Mouse (Mus musculus): ENCODE data around the gene Lipe.

Gene Lipe
- long read RNA-seq, experiment 1, transcript Lipe-201 (10 exons, 3,613 nt): major isoform, 13 of 24 reads
- long read RNA-seq, experiment 1, partial matches to known transcripts: 1 of 24 reads
- long read RNA-seq, experiment 1, other reads (novel, unspliced or antisense): 10 of 24 reads
- long read RNA-seq, experiment 2, partial matches to known transcripts: 2 of 8 reads
- long read RNA-seq, experiment 2, other reads (novel, unspliced or antisense): 3 of 8 reads

DNA sequence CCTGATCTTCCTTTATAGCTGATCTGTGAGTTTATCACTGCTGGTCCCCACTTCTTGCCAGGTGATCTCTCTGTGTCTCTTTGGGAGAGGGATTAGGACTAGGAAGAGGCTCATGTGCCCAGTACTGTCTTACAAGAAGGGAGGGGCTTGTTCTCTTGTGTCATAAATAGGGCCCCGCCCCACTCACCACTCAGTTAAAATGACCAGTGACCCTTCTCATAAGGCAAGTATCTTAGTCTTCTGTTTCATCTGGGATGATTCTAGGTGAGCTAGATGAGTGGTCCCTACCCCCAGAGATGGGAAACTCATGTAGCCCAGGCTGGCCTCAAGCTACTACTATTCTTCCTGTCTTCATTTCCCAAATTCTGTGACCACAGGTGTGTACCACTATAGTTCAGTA, at the start of gene Lipe:
Lipe (minus strand) TSS at position 101 of the 400 bp plus-strand sequence.
- intact Hi-C loops (cut with DNase I): no loop called here

- intact Hi-C loops (cut with DNase I): no loop called here
Observed at GRCm38 (mm10) chr7:25440816-25441153, 42.3 kb upstream of the Lipe start.

GRCm38 (mm10) chr7:25439978-25440815, 41.7 kb upstream of the Lipe start:
- intact Hi-C loops (cut with DNase I): no loop called here

DNA sequence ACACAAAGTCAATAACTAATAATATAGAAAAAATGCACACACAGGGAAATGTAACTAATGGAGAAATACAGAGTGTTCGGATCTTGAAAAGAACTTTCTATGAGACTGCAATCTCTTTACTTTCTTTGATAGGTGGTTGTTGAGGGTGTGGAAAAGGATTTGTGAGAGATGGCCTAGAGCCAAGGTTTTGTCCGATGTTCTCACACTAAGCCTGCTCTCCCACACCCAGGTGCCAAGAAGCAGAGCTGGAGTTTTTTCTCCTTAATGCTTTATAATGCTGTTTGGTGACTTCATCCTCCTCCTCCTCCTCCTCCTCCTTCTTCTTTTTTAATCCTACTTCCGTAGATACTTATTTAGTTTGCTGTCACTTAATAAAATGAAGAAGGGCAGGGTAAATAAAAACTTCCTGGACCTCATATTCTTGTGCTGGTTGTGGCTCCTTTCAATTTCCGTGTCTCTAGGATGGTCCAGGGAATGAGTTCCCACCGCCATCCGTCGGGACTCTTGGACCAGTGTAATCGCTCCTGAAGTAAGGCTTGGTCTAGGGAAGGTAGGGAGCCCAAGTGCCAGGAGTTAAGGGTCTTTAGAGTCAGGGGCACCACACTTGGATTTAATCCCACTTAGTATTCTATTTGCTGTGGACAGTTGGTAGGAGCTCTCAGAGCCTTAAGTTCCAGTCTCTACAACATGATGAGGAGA, 40.8 kb upstream of the Lipe start:
- intact Hi-C loops (cut with DNase I): no loop called here

DNA sequence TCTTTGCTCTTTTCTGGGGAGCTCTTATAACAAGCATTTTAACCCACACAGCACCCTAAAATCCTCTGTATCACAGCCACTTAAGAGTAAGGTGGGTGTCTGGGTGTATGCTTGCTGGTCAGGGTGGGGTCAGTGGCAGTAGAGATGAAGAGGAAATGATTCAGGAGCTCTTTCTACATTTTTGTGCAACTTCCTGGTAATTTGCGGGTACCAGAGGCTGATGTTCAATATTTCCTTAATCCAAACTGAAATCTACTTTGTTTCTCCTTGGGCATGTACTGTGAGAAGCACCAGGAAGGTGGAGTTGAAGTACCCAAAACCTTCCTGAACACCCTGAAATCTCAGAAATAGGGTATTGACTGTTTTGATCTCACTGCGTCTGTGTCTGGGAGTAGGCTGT, 38.2 kb upstream of the Lipe start:
- intact Hi-C loops (cut with DNase I): no loop called here

- intact Hi-C loops (cut with DNase I): no loop called here
Observed at GRCm38 (mm10) chr7:25436226-25436625, 37.7 kb upstream of the Lipe start.

GRCm38 (mm10) chr7:25435546-25435851, 37.0 kb upstream of the Lipe start:
- intact Hi-C loops (cut with DNase I): no loop called here

GRCm38 (mm10) chr7:25434654-25435545, 36.4 kb upstream of the Lipe start:
- intact Hi-C loops (cut with DNase I): no loop called here

DNA sequence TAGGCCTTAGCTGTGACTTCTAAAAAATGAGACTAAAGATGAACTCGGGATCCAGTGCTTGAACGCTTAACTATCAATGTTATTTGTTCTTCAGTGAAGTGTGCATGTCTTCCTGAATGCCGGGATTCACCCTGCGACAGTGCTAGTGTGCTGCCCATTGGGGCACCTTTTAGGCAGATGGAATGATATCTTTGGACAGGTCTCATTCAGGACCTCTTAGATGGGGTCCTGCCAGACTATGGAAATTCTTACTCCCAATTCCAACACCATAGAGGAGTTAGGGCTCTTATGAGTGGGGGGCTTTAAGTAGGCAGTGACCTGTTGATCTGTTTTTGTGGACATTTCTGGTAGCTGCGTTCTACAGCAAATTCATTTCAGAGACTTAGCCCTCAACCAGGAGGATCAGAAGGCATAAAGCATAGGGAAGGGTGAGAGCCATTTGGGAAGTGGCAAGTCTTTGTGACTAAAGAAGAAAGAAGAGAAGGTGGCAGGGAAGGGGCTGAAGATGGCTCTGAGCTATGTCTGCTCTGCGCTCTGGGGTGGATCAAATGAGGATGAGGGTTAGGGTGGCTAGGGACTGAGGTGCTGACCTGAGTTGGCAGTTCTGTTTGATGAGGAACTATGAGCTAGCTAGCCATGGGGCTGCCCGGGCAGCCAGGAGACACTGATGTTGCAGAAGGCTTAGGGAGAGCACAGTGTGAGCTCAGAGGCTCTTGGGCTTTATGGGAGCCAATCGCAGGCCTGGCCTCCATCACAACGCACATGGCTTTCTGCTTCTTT, 35.5 kb upstream of the Lipe start:
- intact Hi-C loops (cut with DNase I): no loop called here

GRCm38 (mm10) chr7:25433007-25433541, 34.6 kb upstream of the Lipe start:
- intact Hi-C loops (cut with DNase I): no loop called here

DNA sequence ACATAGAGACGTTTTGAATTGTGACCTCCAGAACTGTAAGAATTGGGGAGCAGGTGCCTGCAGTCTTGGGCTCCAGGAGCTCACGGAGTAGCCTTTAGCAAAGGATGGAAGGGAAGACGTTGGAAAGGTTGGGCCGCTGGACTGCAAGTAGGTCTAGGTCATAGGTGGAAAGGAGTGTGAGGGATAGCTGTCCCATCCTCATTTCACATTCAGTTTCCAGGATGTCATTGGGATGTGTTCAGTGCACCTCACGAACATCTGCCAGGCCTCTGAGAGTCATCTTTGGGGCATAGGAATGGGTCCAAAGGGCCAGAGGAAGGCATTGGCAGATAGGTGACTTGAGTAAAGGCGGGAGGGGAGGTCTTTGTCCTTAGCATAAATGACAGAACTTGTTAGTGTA, 33.9 kb upstream of the Lipe start:
- intact Hi-C loops (cut with DNase I): no loop called here

GRCm38 (mm10) chr7:25429886-25430784, 31.6 kb upstream of the Lipe start:
- intact Hi-C loops (cut with DNase I): loop anchor here (5.0 kb wide), 1 partner anchor 167 kb away; no protein-coding TSS in a partner anchor

DNA sequence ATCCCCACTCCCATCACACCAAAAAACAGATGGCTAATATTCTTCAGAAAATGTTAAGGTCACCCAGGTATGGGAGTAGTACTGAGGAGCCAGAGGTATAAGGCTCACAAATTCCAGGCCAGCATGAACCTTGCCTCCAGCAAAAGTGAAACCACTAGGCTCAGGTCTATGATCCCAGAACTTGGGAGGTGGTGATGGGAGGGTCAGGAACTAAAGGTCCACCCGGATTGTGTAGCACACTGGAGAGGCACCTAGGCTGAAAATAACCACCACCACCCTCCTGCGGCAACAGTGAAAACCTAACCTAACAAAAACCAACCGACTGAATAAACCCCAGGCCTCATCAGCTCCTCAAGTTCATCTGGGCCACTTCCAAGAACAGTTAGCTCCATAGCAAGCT, 29.8 kb upstream of the Lipe start:
- intact Hi-C loops (cut with DNase I): loop anchor here (5.0 kb wide), 1 partner anchor 169 kb away; no protein-coding TSS in a partner anchor

DNA sequence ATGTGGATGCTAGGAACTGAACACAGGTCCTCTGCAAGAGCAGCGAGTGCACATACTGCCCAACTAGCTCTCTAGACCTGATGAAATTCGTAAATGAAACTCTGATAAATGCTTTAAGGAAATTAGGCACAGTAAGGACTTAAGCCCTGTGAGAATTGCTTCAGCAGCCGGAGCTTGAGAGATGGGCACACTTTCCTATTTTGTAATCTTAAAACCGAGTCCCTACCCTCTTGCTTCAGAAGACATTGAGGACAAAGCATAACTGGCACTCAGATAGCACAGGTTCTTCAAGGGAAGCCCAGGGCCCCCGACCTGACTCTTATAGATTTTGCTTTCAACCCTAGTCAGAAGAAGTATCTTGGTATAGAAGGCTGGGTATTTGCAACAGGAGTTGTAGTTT, 28.6 kb upstream of the Lipe start:
- intact Hi-C loops (cut with DNase I): loop anchor here (5.0 kb wide), 1 partner anchor 170 kb away; no protein-coding TSS in a partner anchor

DNA sequence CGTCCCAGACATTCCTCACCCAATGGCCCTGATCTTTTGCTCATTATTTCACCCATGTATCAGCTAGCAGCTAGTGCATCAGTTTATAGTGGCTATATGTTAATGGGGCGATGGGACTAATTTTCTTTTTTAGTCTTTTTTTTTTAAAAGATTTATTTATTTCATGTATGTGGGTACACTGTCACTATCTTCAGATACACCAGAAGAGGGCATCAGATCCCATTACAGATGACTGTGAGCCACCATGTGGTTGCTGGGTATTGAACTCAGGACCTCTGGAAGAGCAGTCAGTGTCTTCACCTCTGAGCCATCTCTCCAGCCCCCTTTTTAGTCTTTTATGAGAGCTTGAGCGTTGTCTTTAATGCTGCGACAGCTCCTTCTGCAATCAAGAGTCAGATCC, 27.9 kb upstream of the Lipe start:
- intact Hi-C loops (cut with DNase I): loop anchor here (5.0 kb wide), 1 partner anchor 171 kb away; no protein-coding TSS in a partner anchor

DNA sequence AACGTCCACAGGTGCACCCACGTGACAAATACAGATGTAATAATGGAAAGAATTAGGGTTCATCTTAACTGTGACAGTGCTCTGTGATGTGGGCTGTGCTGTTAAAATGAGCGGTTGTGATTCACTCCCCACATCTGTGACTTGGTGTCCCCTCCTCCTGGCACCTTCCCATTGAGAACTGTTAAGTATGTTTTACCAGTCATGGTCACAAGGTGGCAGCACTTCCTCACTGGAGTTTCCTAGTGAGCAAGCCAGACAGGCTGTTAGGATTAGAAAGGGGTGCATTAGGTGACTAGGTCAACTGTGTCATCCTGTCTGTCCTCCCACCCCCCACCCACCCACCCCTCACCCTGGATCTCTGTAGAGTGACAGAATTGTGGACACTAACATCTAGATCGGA, 25.9 kb upstream of the Lipe start:
- intact Hi-C loops (cut with DNase I): loop anchor here (1.0 to 5.0 kb wide), 2 partner anchors 55 to 113 kb away; partner anchors contain the start of gene Ceacam2

GRCm38 (mm10) chr7:25422286-25422841, 23.9 kb upstream of the Lipe start:
- intact Hi-C loops (cut with DNase I): loop anchor here (5.0 kb wide), 1 partner anchor 115 kb away; the partner anchor contains the start of gene Ceacam2

DNA sequence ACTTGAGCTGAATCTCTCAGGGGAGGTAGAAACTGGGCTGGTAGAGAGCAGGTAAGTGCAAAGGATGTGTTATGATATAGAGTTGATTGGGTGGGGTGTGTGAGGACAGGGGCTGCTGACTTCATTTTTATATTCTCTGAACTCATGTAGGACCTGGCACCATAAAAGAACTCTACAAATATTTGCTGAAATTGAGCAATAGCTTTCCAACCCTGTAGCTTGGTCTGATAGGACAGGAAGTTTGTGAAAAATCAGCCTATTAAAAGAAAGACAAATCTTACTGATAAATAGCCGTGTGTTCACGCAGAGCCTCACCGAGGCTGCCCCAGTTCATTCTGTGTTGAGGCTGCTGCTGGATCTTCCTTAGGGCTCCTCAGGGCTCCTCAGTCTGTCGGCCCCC, 21.4 kb upstream of the Lipe start:
- intact Hi-C loops (cut with DNase I): loop anchor here (5.0 kb wide), 1 partner anchor 117 kb away; the partner anchor contains the start of gene Ceacam2
